Mouse (Mus musculus) CD8-positive naive resting alpha-beta T cell, adult 2 months (primary cell): Measurements from ENCODE around the gene Mrgprh.
"Not testable (repeated sequence)": the region's sequence is repeated elsewhere in the genome, so short reads cannot be mapped to it uniquely, and the experiment has no call there.

Experiments used
- DNase-seq, 2 experiments: peaks; one replicate each; pipeline ENCODE4 v3.0.0; 2022; ENCODE audit warnings: low read depth in 2 of 2, low spot score in 2 of 2

Mrgprh gene

GRCm38 (mm10) chr17:12868043-12868442, 7.8 kb upstream of the Mrgprh start, which contains the start of gene Mas1:
Mas1 (minus strand) TSS chr17:12868143.
- no peak for DNase-seq

GRCm38 (mm10) chr17:12868640-12869039, 7.2 kb upstream of the Mrgprh start:
- DNase-seq = no peak

GRCm38 (mm10) chr17:12872275-12873028, 3.4 kb upstream of the Mrgprh start:
- no peak for DNase-seq

GRCm38 (mm10) chr17:12880178-12880577, 4.3 kb downstream of the Mrgprh start:
- DNase-seq = peak; percentile 64 to 76

- no peak for DNase-seq
Measured at GRCm38 (mm10) chr17:12881216-12881615, 5.4 kb downstream of the Mrgprh start.

GRCm38 (mm10) chr17:12886620-12887019, 10.8 kb downstream of the Mrgprh start:
- no peak for DNase-seq

- no peak for DNase-seq
Measured at GRCm38 (mm10) chr17:12887021-12887775, 11.4 kb downstream of the Mrgprh start.

- DNase-seq = no peak
Measured at GRCm38 (mm10) chr17:12891054-12891453, 15.2 kb downstream of the Mrgprh start.

- DNase-seq = no peak
Measured at GRCm38 (mm10) chr17:12892033-12892432, 16.2 kb downstream of the Mrgprh start.

- DNase-seq = no peak
Measured at GRCm38 (mm10) chr17:12897674-12898073, 21.8 kb downstream of the Mrgprh start.

- DNase-seq = not testable (repeated sequence)
Measured at GRCm38 (mm10) chr17:12898607-12899006, 22.8 kb downstream of the Mrgprh start.

GRCm38 (mm10) chr17:12902291-12902690, 26.5 kb downstream of the Mrgprh start:
- DNase-seq = no peak

GRCm38 (mm10) chr17:12903372-12904333, 27.8 kb downstream of the Mrgprh start:
- no peak for DNase-seq

GRCm38 (mm10) chr17:12904349-12904748, 28.5 kb downstream of the Mrgprh start:
- no peak for DNase-seq

- DNase-seq = no peak
Measured at GRCm38 (mm10) chr17:12905810-12906209, 30.0 kb downstream of the Mrgprh start.

GRCm38 (mm10) chr17:12906436-12906835, 30.6 kb downstream of the Mrgprh start:
- DNase-seq = no peak

GRCm38 (mm10) chr17:12909361-12910280, 33.8 kb downstream of the Mrgprh start, which contains the start of gene Pnldc1:
Pnldc1 (minus strand) TSS chr17:12910230.
- DNase-seq = no peak

- no peak for DNase-seq
Measured at GRCm38 (mm10) chr17:12910391-12910790, 34.6 kb downstream of the Mrgprh start.

GRCm38 (mm10) chr17:12915488-12915880, 39.6 kb downstream of the Mrgprh start, which contains the start of gene Tcp1:
Tcp1 (plus strand) TSS chr17:12915701.
- DNase-seq = no peak
